Mouse (Mus musculus) MEL-GATA-1-ER (cell line): ENCODE measurements around the gene Frmd4b.

Source experiments
- DNase-seq: peaks from one replicate; pipeline ENCODE4 v3.0.0-alpha.2; 2012; ENCODE audit warnings: low read depth; ENCODE audit errors: extremely low read depth

The Frmd4b gene

GRCm38 (mm10) chr6:97580479-97581030 is 36.8 kb downstream of the Frmd4b start:
- no peak for DNase-seq

GRCm38 (mm10) chr6:97579704-97580103 is 37.6 kb downstream of the Frmd4b start:
- no peak for DNase-seq

GRCm38 (mm10) chr6:97578210-97578609 is 39.1 kb downstream of the Frmd4b start:
- no peak for DNase-seq

- DNase-seq = no peak
Measured at GRCm38 (mm10) chr6:97577349-97577748, 40.0 kb downstream of the Frmd4b start.

GRCm38 (mm10) chr6:97576565-97577346 is 40.6 kb downstream of the Frmd4b start:
- no peak for DNase-seq

GRCm38 (mm10) chr6:97576096-97576495 is 41.2 kb downstream of the Frmd4b start:
- no peak for DNase-seq

- DNase-seq = no peak
Measured at GRCm38 (mm10) chr6:97574973-97575372, 42.4 kb downstream of the Frmd4b start.

GRCm38 (mm10) chr6:97572226-97572625 is 45.1 kb downstream of the Frmd4b start:
- no peak for DNase-seq

GRCm38 (mm10) chr6:97568538-97568937 is 48.8 kb downstream of the Frmd4b start:
- DNase-seq = no peak

- no peak for DNase-seq
Measured at GRCm38 (mm10) chr6:97566746-97567145, 50.6 kb downstream of the Frmd4b start.

- no peak for DNase-seq
Measured at GRCm38 (mm10) chr6:97557147-97557546, 60.2 kb downstream of the Frmd4b start.

GRCm38 (mm10) chr6:97555637-97556036 is 61.7 kb downstream of the Frmd4b start:
- no peak for DNase-seq

GRCm38 (mm10) chr6:97553431-97553830 is 63.9 kb downstream of the Frmd4b start:
- DNase-seq = no peak

GRCm38 (mm10) chr6:97552573-97552972 is 64.8 kb downstream of the Frmd4b start:
- no peak for DNase-seq

GRCm38 (mm10) chr6:97551884-97552283 is 65.5 kb downstream of the Frmd4b start:
- no peak for DNase-seq

GRCm38 (mm10) chr6:97551161-97551560 is 66.2 kb downstream of the Frmd4b start:
- DNase-seq = no peak

GRCm38 (mm10) chr6:97540458-97540857 is 76.9 kb downstream of the Frmd4b start:
- DNase-seq = no peak

- DNase-seq = no peak
Measured at GRCm38 (mm10) chr6:97535763-97536445, 81.4 kb downstream of the Frmd4b start.

- no peak for DNase-seq
Measured at GRCm38 (mm10) chr6:97531043-97531442, 86.3 kb downstream of the Frmd4b start.

GRCm38 (mm10) chr6:97528961-97529680 is 88.2 kb downstream of the Frmd4b start:
- DNase-seq = no peak

GRCm38 (mm10) chr6:97526092-97526491 is 91.2 kb downstream of the Frmd4b start:
- DNase-seq = peak; percentile 25

GRCm38 (mm10) chr6:97523118-97523517 is 94.2 kb downstream of the Frmd4b start:
- DNase-seq = peak; percentile 43
